Mouse (Mus musculus) heart, postnatal 0 days (tissue): ENCODE measurements at regions not wholly inside any gene's neighbourhood (a gene's known extent, or its start where the extent isn't known, plus 50 kb on each side); places are given as distances from the start of the nearest gene placed in this dataset.

ENCODE experiments used
- ATAC-seq: fragments of 200-750 bp; cut with Nextera tagmentation; 2 replicates; pipeline ENCODE4 v1.8.0; 2017; ENCODE audit warnings: low read depth, moderate number of reproducible peaks, moderate library complexity; ENCODE audit not compliant: insufficient read depth
- DNase-seq: peaks from one replicate; pipeline ENCODE4 v3.0.0-alpha.2; 2016; ENCODE audit warnings: low spot score
- H3K27ac ChIP-seq: fragments of 300-500 bp; sonication (generic); 2 replicates; pipeline ENCODE4 v1.5.1; 2014; ENCODE audit warnings: low read depth, mild to moderate bottlenecking
- H3K27me3 ChIP-seq: fragments of 300-500 bp; sonication (generic); 2 replicates; pipeline ENCODE4 v1.6.1; 2014; ENCODE audit warnings: low read length, mixed read lengths; ENCODE audit not compliant: control insufficient read depth, insufficient read depth
- H3K36me3 ChIP-seq: fragments of 300-500 bp; sonication (generic); replicated peaks from 2 replicates; pipeline ENCODE4 v1.6.1; 2014; ENCODE audit warnings: low read length, mixed read lengths; ENCODE audit not compliant: control insufficient read depth, insufficient read depth
- H3K4me1 ChIP-seq: fragments of 300-500 bp; sonication (generic); 2 replicates; pipeline ENCODE4 v1.6.1; 2014; ENCODE audit warnings: antibody characterized with exemption; ENCODE audit not compliant: control insufficient read depth, insufficient read depth
- H3K4me2 ChIP-seq: fragments of 300-500 bp; sonication (generic); 2 replicates; pipeline ENCODE4 v1.6.1; 2014; ENCODE audit warnings: low read depth, mild to moderate bottlenecking, low read length, moderate library complexity
- H3K4me3 ChIP-seq: fragments of 300-500 bp; sonication (generic); 2 replicates; pipeline ENCODE4 v1.5.1; 2014; ENCODE audit warnings: low read depth, low read length
- H3K9ac ChIP-seq: fragments of 300-500 bp; sonication (generic); replicated peaks from 2 replicates; pipeline ENCODE4 v1.6.1; 2014; ENCODE audit warnings: low read depth, low read length, mixed read lengths
- H3K9me3 ChIP-seq: fragments of 300-500 bp; sonication (generic); replicated peaks from 2 replicates; pipeline ENCODE4 v1.6.1; 2016; ENCODE audit warnings: low read length; ENCODE audit not compliant: control insufficient read depth
- CTCF ChIP-seq: IDR thresholded peaks from 2 replicates; pipeline ENCODE4 v1.5.1; 2016; ENCODE audit warnings: antibody characterized with exemption, control low read depth, low read depth
- EP300 ChIP-seq: IDR thresholded peaks from 2 replicates; pipeline ENCODE4 v1.6.1; 2016; ENCODE audit warnings: antibody characterized with exemption, low read depth
- WGBS: fragments of 180-500 bp; shearing (Covaris S2); extraction: QIAGEN DNeasy Blood & Tissue Kit; methylation state at CpG from one replicate; pipeline ENCODE4 v1.1.7; 2014; 5-methylcytosine and 5-hydroxymethylcytosine counted together

- Histone ChIP-seq H3K4me3 (no peak overlapping the region), H3K4me1 (no peaks in the 10 kb centered on the region), H3K27ac (no peak overlapping the region), H3K9me3 (no peaks in the 10 kb centered on the region), H3K27me3 (no peaks in the 10 kb centered on the region), H3K9ac (no peak overlapping the region), H3K4me2 (no peak overlapping the region), H3K36me3 (no peaks in the 10 kb centered on the region)
- TF ChIP-seq EP300 (no peak), CTCF (no peak)
- DNase-seq (no peak), ATAC-seq (no peak)
- 43% methylated on average over 1 of the region's 1 CpGs for WGBS
Observed at GRCm38 (mm10) chr14:73878267-73878666, 217.2 kb downstream of the Gm21750 start.

GRCm38 (mm10) chr14:73878866-73879419, 217.9 kb downstream of the Gm21750 start:
- ATAC-seq, result no peak
- WGBS, result 61% methylated on average over 3 of the region's 3 CpGs
- H3K9me3 ChIP-seq, result no peaks in the 10 kb centered on the region

GRCm38 (mm10) chr14:73891451-73891850, 230.4 kb downstream of the Gm21750 start:
- ATAC-seq (no peak), DNase-seq (no peak)
- H3K27me3 ChIP-seq, result no peaks in the 10 kb centered on the region
- H3K4me2 ChIP-seq, result no peak overlapping the region
- WGBS, result 66% methylated on average over 2 of the region's 2 CpGs
- no peaks in the 10 kb centered on the region for H3K9me3 ChIP-seq
- no peak overlapping the region for H3K27ac ChIP-seq
- H3K36me3 ChIP-seq, result no peaks in the 10 kb centered on the region
- no peak overlapping the region for H3K4me3 ChIP-seq
- TF ChIP-seq EP300 (no peak), CTCF (no peak)
- no peak overlapping the region for H3K9ac ChIP-seq
- no peaks in the 10 kb centered on the region for H3K4me1 ChIP-seq

More at GRCm38 (mm10) chr14:73878866-73879419, 217.9 kb downstream of the Gm21750 start:
- Histone ChIP-seq H3K27ac (no peak overlapping the region), H3K4me2 (no peak overlapping the region), H3K4me1 (no peaks in the 10 kb centered on the region), H3K4me3 (no peak overlapping the region), H3K36me3 (no peaks in the 10 kb centered on the region), H3K9ac (no peak overlapping the region), H3K27me3 (no peaks in the 10 kb centered on the region)
- DNase-seq, result no peak
- no peak for TF ChIP-seq CTCF
- no peak for TF ChIP-seq EP300

- Histone ChIP-seq H3K9me3 (no peaks in the 10 kb centered on the region), H3K27me3 (no peaks in the 10 kb centered on the region), H3K4me1 (no peaks in the 10 kb centered on the region), H3K36me3 (no peaks in the 10 kb centered on the region), H3K27ac (no peak overlapping the region), H3K4me2 (no peak overlapping the region), H3K4me3 (no peak overlapping the region), H3K9ac (no peak overlapping the region)
- WGBS, result 43% methylated on average over 2 of the region's 2 CpGs
- DNase-seq (no peak), ATAC-seq (no peak)
- TF ChIP-seq CTCF, result no peak
- TF ChIP-seq EP300, result no peak
Observed at GRCm38 (mm10) chr14:73894844-73895243, 233.8 kb downstream of the Gm21750 start.

- no peak overlapping the region for H3K9ac ChIP-seq
- TF ChIP-seq CTCF (no peak), EP300 (no peak)
- no peaks in the 10 kb centered on the region for H3K27me3 ChIP-seq
- no peaks in the 10 kb centered on the region for H3K9me3 ChIP-seq
- WGBS, result 12% methylated on average over 3 of the region's 3 CpGs
- no peaks in the 10 kb centered on the region for H3K36me3 ChIP-seq
- DNase-seq, result no peak
- no peaks in the 10 kb centered on the region for H3K4me1 ChIP-seq
- H3K4me3 ChIP-seq, result no peak overlapping the region
- H3K27ac ChIP-seq, result no peak overlapping the region
- no peak overlapping the region for H3K4me2 ChIP-seq
- no peak for ATAC-seq
Observed at GRCm38 (mm10) chr14:73895266-73895665, 234.2 kb downstream of the Gm21750 start.

GRCm38 (mm10) chr14:73899078-73899477, 238.1 kb downstream of the Gm21750 start:
- no peak for DNase-seq

More at GRCm38 (mm10) chr14:73899078-73899477, 238.1 kb downstream of the Gm21750 start:
- Histone ChIP-seq H3K9ac (no peak overlapping the region), H3K4me3 (no peak overlapping the region), H3K27me3 (no peaks in the 10 kb centered on the region), H3K27ac (no peak overlapping the region), H3K4me2 (no peak overlapping the region), H3K4me1 (no peaks in the 10 kb centered on the region), H3K9me3 (no peaks in the 10 kb centered on the region), H3K36me3 (no peaks in the 10 kb centered on the region)
- no peak for ATAC-seq
- TF ChIP-seq EP300 (no peak), CTCF (no peak)
